Mouse (Mus musculus): ENCODE data around the gene Zfp385c. TPM values are rescaled to one million over a fixed set of nuclear protein-coding genes. Genes with fewer than 3 reads are reported as not detected.
A peak's percentile ranks its signal among the peaks of the same experiment; 100 is the strongest.

The Zfp385c gene
- total and polyA plus RNA-seq, 2 experiments from 2014 or later: 0.53 to 2.5 TPM

- H3K4me1 ChIP-seq (ENCODE audit: insufficient read depth, low read length): peaks cover 8% of the 10 kb centered on the region; the same call in 1 of the 2 replicates
- 0 out of 2 replicates have a peak, but pooled peaks have one; percentile 24 for ATAC-seq (ENCODE audit: low FRiP score)
- H3K4me3 ChIP-seq (ENCODE audit: low read depth, low read length): no peak overlapping the region
- no peak overlapping the region for H3K27ac ChIP-seq (ENCODE audit: low read depth, low read length)
- H3K9ac ChIP-seq (replicated peaks; ENCODE audit: low read length, poor library complexity, severe bottlenecking): no peak overlapping the region
- peak; percentile 87 for DNase-seq (ENCODE audit: low spot score)
- H3K9me3 ChIP-seq (ENCODE audit: low read length): no peaks in the 10 kb centered on the region
- WGBS: 51% methylated on average over 6 of the region's 6 CpGs
- no peaks in the 10 kb centered on the region for H3K27me3 ChIP-seq (ENCODE audit: insufficient read depth, low read length)
- H3K36me3 ChIP-seq (ENCODE audit: insufficient read depth, low read length): peaks cover 31% of the 10 kb centered on the region
- H3K4me2 ChIP-seq (ENCODE audit: low read depth, low read length, poor library complexity, severe bottlenecking): no peak overlapping the region
- peak; percentile 94 for TF ChIP-seq CTCF (IDR thresholded peaks at IDR 0.05)
Observed at GRCm38 (mm10) chr11:100714534-100714915, 22.3 kb upstream of the Zfp385c start.

- 14% methylated on average over 38 of the region's 38 CpGs for WGBS
- Histone ChIP-seq H3K4me2 (ENCODE audit: low read depth, low read length, poor library complexity, severe bottlenecking) (peak within 1 kb of the TSS; percentile 15; the same call in 1 of the 2 replicates), H3K9me3 (ENCODE audit: low read length) (no peaks in the 10 kb centered on the region), H3K27me3 (ENCODE audit: insufficient read depth, low read length) (no peaks in the 10 kb centered on the region), H3K9ac (replicated peaks; ENCODE audit: low read length, poor library complexity, severe bottlenecking) (peak within 1 kb of the TSS; percentile 46), H3K27ac (ENCODE audit: low read depth, low read length) (0 out of 2 replicates have a peak within 1 kb of the TSS, but pooled peaks have one; percentile 38), H3K36me3 (ENCODE audit: insufficient read depth, low read length) (peaks cover 37% of the 10 kb centered on the region), H3K4me3 (ENCODE audit: low read depth, low read length) (no peak within 1 kb of the TSS), H3K4me1 (ENCODE audit: insufficient read depth, low read length) (peaks cover 8% of the 10 kb centered on the region; the same call in 1 of the 2 replicates)
- DNase-seq (ENCODE audit: low spot score) (no peak), ATAC-seq (ENCODE audit: low FRiP score) (no peak)
- TF ChIP-seq CTCF (IDR thresholded peaks at IDR 0.05): no peak
Observed at GRCm38 (mm10) chr11:100713735-100714533, 21.7 kb upstream of the Zfp385c start, which contains the start of gene Hspb9. Hspb9 (plus strand) TSS chr11:100713850.

- Histone ChIP-seq H3K4me1 (ENCODE audit: insufficient read depth, low read length) (peaks cover 8% of the 10 kb centered on the region; the same call in 1 of the 2 replicates), H3K4me2 (ENCODE audit: low read depth, low read length, poor library complexity, severe bottlenecking) (no peak overlapping the region), H3K9me3 (ENCODE audit: low read length) (no peaks in the 10 kb centered on the region), H3K9ac (replicated peaks; ENCODE audit: low read length, poor library complexity, severe bottlenecking) (peak overlapping the region; percentile 46; the same call in 1 of the 2 replicates), H3K36me3 (ENCODE audit: insufficient read depth, low read length) (peaks cover 38% of the 10 kb centered on the region), H3K27ac (ENCODE audit: low read depth, low read length) (no peak overlapping the region), H3K27me3 (ENCODE audit: insufficient read depth, low read length) (no peaks in the 10 kb centered on the region), H3K4me3 (ENCODE audit: low read depth, low read length) (no peak overlapping the region)
- DNase-seq (ENCODE audit: low spot score) (no peak), ATAC-seq (ENCODE audit: low FRiP score) (no peak)
- TF ChIP-seq CTCF (IDR thresholded peaks at IDR 0.05): no peak
- 79% methylated on average over 4 of the region's 4 CpGs for WGBS
Observed at GRCm38 (mm10) chr11:100713174-100713573, 20.9 kb upstream of the Zfp385c start.

- ATAC-seq (ENCODE audit: low FRiP score) (peak; percentile 88), DNase-seq (ENCODE audit: low spot score) (peak; percentile 94)
- H3K4me3 ChIP-seq (ENCODE audit: low read depth, low read length): peak within 1 kb of the TSS; percentile 95
- peak within 1 kb of the TSS; percentile 83 for H3K4me2 ChIP-seq (ENCODE audit: low read depth, low read length, poor library complexity, severe bottlenecking)
- H3K36me3 ChIP-seq (ENCODE audit: insufficient read depth, low read length): peaks cover 39% of the 10 kb centered on the region
- peaks cover 8% of the 10 kb centered on the region; the same call in 1 of the 2 replicates for H3K4me1 ChIP-seq (ENCODE audit: insufficient read depth, low read length)
- H3K27ac ChIP-seq (ENCODE audit: low read depth, low read length): peak within 1 kb of the TSS; percentile 78
- no peaks in the 10 kb centered on the region for H3K9me3 ChIP-seq (ENCODE audit: low read length)
- no peak for TF ChIP-seq CTCF (IDR thresholded peaks at IDR 0.05)
- H3K27me3 ChIP-seq (ENCODE audit: insufficient read depth, low read length): no peaks in the 10 kb centered on the region
- 3% methylated on average over 45 of the region's 48 CpGs for WGBS
- H3K9ac ChIP-seq (replicated peaks; ENCODE audit: low read length, poor library complexity, severe bottlenecking): peak within 1 kb of the TSS; percentile 97
Observed at GRCm38 (mm10) chr11:100711783-100712615, 19.7 kb upstream of the Zfp385c start, which contains the start of gene Kat2a. Kat2a (minus strand) TSS chr11:100712465.

GRCm38 (mm10) chr11:100710977-100711376 lies 18.7 kb upstream of the Zfp385c start:
- peak overlapping the region; percentile 83 for H3K4me2 ChIP-seq (ENCODE audit: low read depth, low read length, poor library complexity, severe bottlenecking)
- H3K9me3 ChIP-seq (ENCODE audit: low read length): no peaks in the 10 kb centered on the region
- DNase-seq (ENCODE audit: low spot score) (no peak), ATAC-seq (ENCODE audit: low FRiP score) (no peak)
- peaks cover 44% of the 10 kb centered on the region for H3K36me3 ChIP-seq (ENCODE audit: insufficient read depth, low read length)
- 97% methylated on average over 4 of the region's 4 CpGs for WGBS
- no peaks in the 10 kb centered on the region for H3K27me3 ChIP-seq (ENCODE audit: insufficient read depth, low read length)
- 0 out of 2 replicates have a peak overlapping the region, but pooled peaks have one; percentile 97 for H3K9ac ChIP-seq (replicated peaks; ENCODE audit: low read length, poor library complexity, severe bottlenecking)
- H3K4me1 ChIP-seq (ENCODE audit: insufficient read depth, low read length): peaks cover 8% of the 10 kb centered on the region; the same call in 1 of the 2 replicates
- TF ChIP-seq CTCF (IDR thresholded peaks at IDR 0.05): no peak
- H3K4me3 ChIP-seq (ENCODE audit: low read depth, low read length): peak overlapping the region; percentile 95
- H3K27ac ChIP-seq (ENCODE audit: low read depth, low read length): no peak overlapping the region

Data from midbrain, postnatal 0 days (tissue).